Mouse (Mus musculus): ENCODE results near the gene Pdzk1ip1. TPM values are rescaled to one million over a fixed set of nuclear protein-coding genes. Genes with fewer than 3 reads are reported as not detected.

Pdzk1ip1 gene
- polyA plus RNA-seq, 1 experiment: 212 TPM

- H3K4me1 ChIP-seq (ENCODE audit: control insufficient read depth, insufficient read depth, low read length): no peaks in the 10 kb centered on the region; the same call in 1 of the 2 replicates
- H3K4me3 ChIP-seq (replicated peaks; ENCODE audit: control insufficient read depth, low read depth, low read length): no peak overlapping the region
- 81% methylated on average over 5 of the region's 5 CpGs for WGBS
- no peak overlapping the region for H3K27ac ChIP-seq (ENCODE audit: control insufficient read depth, insufficient read depth, low read depth, low read length, poor library complexity)
- no peak for TF ChIP-seq CTCF (IDR thresholded peaks at IDR 0.05; ENCODE audit: control insufficient read depth, insufficient read depth, low read length)
- TF ChIP-seq POLR2A (IDR thresholded peaks at IDR 0.05; ENCODE audit: borderline replicate concordance, control insufficient read depth, low read depth, low read length): no peak
Measured at GRCm38 (mm10) chr4:115079821-115080349, 8.6 kb upstream of the Pdzk1ip1 start.

GRCm38 (mm10) chr4:115083031-115083430 is 5.5 kb upstream of the Pdzk1ip1 start:
- 80% methylated on average over 3 of the region's 3 CpGs for WGBS
- Histone ChIP-seq H3K27ac (ENCODE audit: control insufficient read depth, insufficient read depth, low read depth, low read length, poor library complexity) (no peak overlapping the region), H3K4me3 (replicated peaks; ENCODE audit: control insufficient read depth, low read depth, low read length) (no peak overlapping the region), H3K4me1 (ENCODE audit: control insufficient read depth, insufficient read depth, low read length) (no peaks in the 10 kb centered on the region)
- TF ChIP-seq POLR2A (IDR thresholded peaks at IDR 0.05; ENCODE audit: borderline replicate concordance, control insufficient read depth, low read depth, low read length) (no peak), CTCF (IDR thresholded peaks at IDR 0.05; ENCODE audit: control insufficient read depth, insufficient read depth, low read length) (no peak)

GRCm38 (mm10) chr4:115085522-115086095 is 2.9 kb upstream of the Pdzk1ip1 start:
- 16% methylated on average over 6 of the region's 6 CpGs for WGBS

GRCm38 (mm10) chr4:115086257-115086656 is 2.3 kb upstream of the Pdzk1ip1 start:
- Histone ChIP-seq H3K4me1 (ENCODE audit: control insufficient read depth, insufficient read depth, low read length) (no peaks in the 10 kb centered on the region), H3K27ac (ENCODE audit: control insufficient read depth, insufficient read depth, low read depth, low read length, poor library complexity) (no peak overlapping the region), H3K4me3 (replicated peaks; ENCODE audit: control insufficient read depth, low read depth, low read length) (no peak overlapping the region)
- no peak for TF ChIP-seq CTCF (IDR thresholded peaks at IDR 0.05; ENCODE audit: control insufficient read depth, insufficient read depth, low read length)
- no peak for TF ChIP-seq POLR2A (IDR thresholded peaks at IDR 0.05; ENCODE audit: borderline replicate concordance, control insufficient read depth, low read depth, low read length)
- WGBS: 83% methylated on average over 4 of the region's 4 CpGs

More at GRCm38 (mm10) chr4:115085522-115086095, 2.9 kb upstream of the Pdzk1ip1 start:
- no peak overlapping the region for H3K4me3 ChIP-seq (replicated peaks; ENCODE audit: control insufficient read depth, low read depth, low read length)
- H3K4me1 ChIP-seq (ENCODE audit: control insufficient read depth, insufficient read depth, low read length): no peaks in the 10 kb centered on the region
- H3K27ac ChIP-seq (ENCODE audit: control insufficient read depth, insufficient read depth, low read depth, low read length, poor library complexity): no peak overlapping the region
- TF ChIP-seq CTCF (IDR thresholded peaks at IDR 0.05; ENCODE audit: control insufficient read depth, insufficient read depth, low read length) (peak; percentile 100), POLR2A (IDR thresholded peaks at IDR 0.05; ENCODE audit: borderline replicate concordance, control insufficient read depth, low read depth, low read length) (no peak)

- TF ChIP-seq POLR2A (IDR thresholded peaks at IDR 0.05; ENCODE audit: borderline replicate concordance, control insufficient read depth, low read depth, low read length): no peak
- TF ChIP-seq CTCF (IDR thresholded peaks at IDR 0.05; ENCODE audit: control insufficient read depth, insufficient read depth, low read length): no peak
- 71% methylated on average over 3 of the region's 3 CpGs for WGBS
- Histone ChIP-seq H3K4me1 (ENCODE audit: control insufficient read depth, insufficient read depth, low read length) (no peaks in the 10 kb centered on the region), H3K27ac (ENCODE audit: control insufficient read depth, insufficient read depth, low read depth, low read length, poor library complexity) (no peak overlapping the region), H3K4me3 (replicated peaks; ENCODE audit: control insufficient read depth, low read depth, low read length) (no peak overlapping the region)
Measured at GRCm38 (mm10) chr4:115086763-115087415, 1.6 kb upstream of the Pdzk1ip1 start.

- TF ChIP-seq CTCF (IDR thresholded peaks at IDR 0.05; ENCODE audit: control insufficient read depth, insufficient read depth, low read length): no peak
- no peak for TF ChIP-seq POLR2A (IDR thresholded peaks at IDR 0.05; ENCODE audit: borderline replicate concordance, control insufficient read depth, low read depth, low read length)
- Histone ChIP-seq H3K4me3 (replicated peaks; ENCODE audit: control insufficient read depth, low read depth, low read length) (peak overlapping the region; percentile 56), H3K4me1 (ENCODE audit: control insufficient read depth, insufficient read depth, low read length) (no peaks in the 10 kb centered on the region; the same call in none of the 2 replicates), H3K27ac (ENCODE audit: control insufficient read depth, insufficient read depth, low read depth, low read length, poor library complexity) (peak overlapping the region; percentile 13; the same call in 1 of the 2 replicates)
- WGBS: 76% methylated on average over 2 of the region's 2 CpGs
Measured at GRCm38 (mm10) chr4:115090592-115090991, 2.1 kb downstream of the Pdzk1ip1 start.

GRCm38 (mm10) chr4:115091806-115092205 is 3.3 kb downstream of the Pdzk1ip1 start:
- Histone ChIP-seq H3K4me1 (ENCODE audit: control insufficient read depth, insufficient read depth, low read length) (no peaks in the 10 kb centered on the region; the same call in none of the 2 replicates), H3K27ac (ENCODE audit: control insufficient read depth, insufficient read depth, low read depth, low read length, poor library complexity) (no peak overlapping the region), H3K4me3 (replicated peaks; ENCODE audit: control insufficient read depth, low read depth, low read length) (no peak overlapping the region)
- 93% methylated on average over 3 of the region's 3 CpGs for WGBS
- TF ChIP-seq POLR2A (IDR thresholded peaks at IDR 0.05; ENCODE audit: borderline replicate concordance, control insufficient read depth, low read depth, low read length): no peak
- no peak for TF ChIP-seq CTCF (IDR thresholded peaks at IDR 0.05; ENCODE audit: control insufficient read depth, insufficient read depth, low read length)

GRCm38 (mm10) chr4:115093331-115093864 is 4.9 kb downstream of the Pdzk1ip1 start:
- H3K4me3 ChIP-seq (replicated peaks; ENCODE audit: control insufficient read depth, low read depth, low read length): no peak overlapping the region
- no peaks in the 10 kb centered on the region; the same call in none of the 2 replicates for H3K4me1 ChIP-seq (ENCODE audit: control insufficient read depth, insufficient read depth, low read length)
- peak overlapping the region; percentile 42; the same call in 1 of the 2 replicates for H3K27ac ChIP-seq (ENCODE audit: control insufficient read depth, insufficient read depth, low read depth, low read length, poor library complexity)
- 77% methylated on average over 4 of the region's 4 CpGs for WGBS
- TF ChIP-seq POLR2A (IDR thresholded peaks at IDR 0.05; ENCODE audit: borderline replicate concordance, control insufficient read depth, low read depth, low read length): no peak
- no peak for TF ChIP-seq CTCF (IDR thresholded peaks at IDR 0.05; ENCODE audit: control insufficient read depth, insufficient read depth, low read length)

All from bone marrow, adult 2 months (tissue).